Comparison of ENCODE assay signal across 26 mouse cellular contexts in the genomic region with DNA sequence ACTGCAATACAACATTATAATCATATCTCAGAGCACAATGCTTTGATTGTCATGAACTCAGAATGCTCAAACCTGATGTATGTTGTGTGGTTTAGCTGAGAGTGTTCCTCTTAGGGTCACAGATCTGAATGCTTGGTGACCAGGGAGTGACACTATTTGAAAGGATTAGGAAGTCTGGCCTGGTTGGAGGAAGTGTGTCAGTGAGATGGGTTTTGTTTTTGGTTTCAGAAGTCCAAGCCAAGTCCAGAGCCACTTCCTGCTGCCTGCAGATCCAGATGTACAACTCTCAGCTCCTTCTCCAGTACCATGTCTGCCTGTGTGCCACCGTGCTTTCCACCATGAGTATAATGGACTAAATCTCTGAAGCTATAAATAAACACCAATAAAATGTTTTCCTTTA. TPM values are rescaled to one million over a fixed set of nuclear protein-coding genes. Genes with fewer than 3 reads are reported as not detected.
A peak's percentile ranks its signal among the peaks of the same experiment; 100 is the strongest.
DNase-seq lines count a peak whose midpoint lies in the region; ATAC-seq and TF ChIP-seq lines count a peak whose summit lies in the region.
"Had no signal": no experiment of that assay in that cellular context is flagged by ENCODE, and none has a peak within 500 bp of the region (broad histone marks: within the 10 kb centered on the region; RNA-seq: fewer than 3 reads in every experiment).

No protein-coding gene starts in this region.

- H3K4me3 ChIP-seq in liver, adult 2 months (ENCODE audit: insufficient read depth, low read depth, low read length) = no peak overlapping the region
- H3K4me3 ChIP-seq in liver, embryonic 11.5 days (ENCODE audit: low read depth, low read length) = no peak overlapping the region
- H3K4me3 ChIP-seq: embryonic facial prominence, embryonic 13.5 days; embryonic facial prominence, embryonic 15.5 days; erythroblast, embryonic 14.5 days; forebrain, embryonic 13.5 days; forebrain, embryonic 15.5 days had no signal

- H3K27me3 ChIP-seq in liver, adult 2 months (ENCODE audit: control insufficient read depth, insufficient read depth, low read length) = no peaks in the 10 kb centered on the region
- H3K27me3 ChIP-seq in liver, embryonic 11.5 days (replicated peaks; ENCODE audit: control insufficient read depth, insufficient read depth, low read length) = no peaks in the 10 kb centered on the region
- H3K27me3 ChIP-seq: CH12.LX; embryonic facial prominence, embryonic 13.5 days; embryonic facial prominence, embryonic 15.5 days; forebrain, embryonic 13.5 days; forebrain, embryonic 15.5 days; Patski had no signal

- no peak for ATAC-seq in liver, embryonic 11.5 days (replicated peaks; ENCODE audit: low FRiP score)
- ATAC-seq in common myeloid progenitor, adult 5-6 weeks (replicated peaks; ENCODE audit: low read depth, poor library complexity, severe bottlenecking) = 0 out of 2 replicates have a peak, but pooled peaks have one; percentile 25
- peak; percentile 54; the same call in 1 of the 2 replicates for ATAC-seq in monocyte, adult 5-6 weeks (replicated peaks; ENCODE audit: insufficient number of reproducible peaks, low FRiP score, low TSS enrichment, poor library complexity, severe bottlenecking)
- ATAC-seq: activated CD4-positive, CD25-positive, alpha-beta regulatory T cell, adult 4 months; forebrain, embryonic 13.5 days; forebrain, embryonic 15.5 days; forebrain, postnatal 0 days; Patski had no signal

- no peaks in the 10 kb centered on the region for H3K4me1 ChIP-seq in liver, adult 2 months (ENCODE audit: control insufficient read depth, insufficient read depth, low read length)
- no peaks in the 10 kb centered on the region for H3K4me1 ChIP-seq in liver, embryonic 11.5 days (replicated peaks; ENCODE audit: control insufficient read depth, insufficient read depth, low read length)
- H3K4me1 ChIP-seq: embryonic facial prominence, embryonic 13.5 days; embryonic facial prominence, embryonic 15.5 days; forebrain, embryonic 13.5 days; forebrain, embryonic 15.5 days had no signal

- H3K9me3 ChIP-seq in liver, embryonic 11.5 days (ENCODE audit: control insufficient read depth, low read length) = no peaks in the 10 kb centered on the region
- H3K9me3 ChIP-seq: embryonic facial prominence, embryonic 13.5 days; embryonic facial prominence, embryonic 15.5 days; forebrain, embryonic 13.5 days; forebrain, embryonic 15.5 days; G1E had no signal

- intact Hi-C loops in heart, postnatal 25 days (cut with DNase I) = no loop called here

- H3K36me3 ChIP-seq in liver, adult 2 months (ENCODE audit: control insufficient read depth, insufficient read depth, low read length) = no peaks in the 10 kb centered on the region
- H3K36me3 ChIP-seq in liver, embryonic 11.5 days (ENCODE audit: control insufficient read depth, insufficient read depth, low read length) = no peaks in the 10 kb centered on the region
- H3K36me3 ChIP-seq: embryonic facial prominence, embryonic 13.5 days; embryonic facial prominence, embryonic 15.5 days; forebrain, embryonic 15.5 days; G1E had no signal

- DNase-seq in heart, adult 11 months = peak; percentile 76
- DNase-seq in heart, postnatal 25 days (ENCODE audit: low spot score) = no peak
- peak; percentile 16 for DNase-seq in liver, adult 2 months (ENCODE audit: extremely low read depth, low read depth, low spot score)
- DNase-seq in liver, embryonic 11.5 days (ENCODE audit: low spot score) = no peak
- no peak for DNase-seq in frontal cortex, postnatal 14 days (ENCODE audit: low spot score in 2 of 2)
- no peak for DNase-seq in adrenal gland, postnatal 10 days
- DNase-seq: adrenal gland, adult 8-10 months; adrenal gland, postnatal 25 days; cerebellum, adult 11-12 months; cerebellum, adult 2 months; cerebellum, adult 9-10 months; cerebellum, postnatal 10 days; cerebellum, postnatal 25 days; embryo, embryonic 11 days; forebrain, postnatal 0 days had no signal

- no peaks in the 10 kb centered on the region for H3K79me2 ChIP-seq in liver, adult 2 months (ENCODE audit: control insufficient read depth, insufficient read depth, low read length)

- no peak overlapping the region for H3K4me2 ChIP-seq in liver, embryonic 11.5 days
- H3K4me2 ChIP-seq: embryonic facial prominence, embryonic 13.5 days; embryonic facial prominence, embryonic 15.5 days; forebrain, embryonic 13.5 days; forebrain, embryonic 15.5 days had no signal

- no peak overlapping the region for H3K9ac ChIP-seq in liver, adult 2 months (ENCODE audit: low read depth, low read length)
- H3K9ac ChIP-seq in liver, embryonic 11.5 days (ENCODE audit: low read depth, low read length) = no peak overlapping the region
- H3K9ac ChIP-seq: embryonic facial prominence, embryonic 13.5 days; embryonic facial prominence, embryonic 15.5 days; forebrain, embryonic 13.5 days; forebrain, embryonic 15.5 days; forebrain, postnatal 0 days had no signal

- TF ChIP-seq CTCF in liver, adult 2 months (IDR thresholded peaks at IDR 0.05; ENCODE audit: low read depth, low read length) = no peak

- no peak overlapping the region for H3K27ac ChIP-seq in liver, adult 2 months (replicated peaks; ENCODE audit: insufficient read depth, low read depth, low read length)
- no peak overlapping the region for H3K27ac ChIP-seq in liver, embryonic 11.5 days (ENCODE audit: low read depth, low read length)
- H3K27ac ChIP-seq: embryonic facial prominence, embryonic 13.5 days; embryonic facial prominence, embryonic 15.5 days; forebrain, embryonic 13.5 days; forebrain, embryonic 15.5 days had no signal

- WGBS in liver, adult 2 months = 78% methylated on average over 1 of the region's 1 CpGs
- 85% methylated on average over 1 of the region's 1 CpGs for WGBS in liver, embryonic 11.5 days

- no peak for TF ChIP-seq POLR2A in liver, adult 2 months (IDR thresholded peaks at IDR 0.05; ENCODE audit: extremely low read depth, insufficient read depth, low read length)

RNA-seq across cellular contexts. Expression of a gene that starts 11.9 kb away (rescaled TPM):
- total RNA-seq in heart, postnatal 25 days (2021) = 10 to 100 TPM; 20.4 to 23.7 TPM
- total RNA-seq in liver, adult 2 months (2014; rRNA removed) = 3.5 and 3.8 TPM in 2 replicates
- polyA plus RNA-seq in liver, adult 2 months (2012; rRNA removed) = 0.70 and 1.3 TPM in 2 replicates
- polyA plus RNA-seq in liver, embryonic 11.5 days (2014; fragmentation: Nextera tagmentation; extraction: Ambion mirVana) = 18.6 and 19.5 TPM in 2 replicates
- 64.2 and 72.5 TPM in 2 replicates for total RNA-seq in common myeloid progenitor, adult 5-6 weeks (2017)
- total RNA-seq in monocyte, adult 5-6 weeks (2017) = 133 to 163 TPM (median 146 TPM) in 3 replicates
- total RNA-seq in adrenal gland, postnatal 10 days (2021) = 10 to 100 TPM; 15.1 to 16.5 TPM

Comparison
In these comparisons a context has a peak if more than half of its experiments do, and no peak if none do; other contexts are left out.
1. DNase-seq: peak in heart, adult 11 months (single experiment) and liver, adult 2 months (single experiment); none in heart, postnatal 25 days (single experiment), liver, embryonic 11.5 days (single experiment), frontal cortex, postnatal 14 days (0 of 2) and adrenal gland, postnatal 10 days (single experiment).